Mouse (Mus musculus): ENCODE data around the gene Aldh3a2. TPM values are rescaled to one million over a fixed set of nuclear protein-coding genes. Genes with fewer than 3 reads are reported as not detected.

Aldh3a2 gene
- polyA plus RNA-seq, 1 experiment from 2014 or later: 21.4 TPM

DNA sequence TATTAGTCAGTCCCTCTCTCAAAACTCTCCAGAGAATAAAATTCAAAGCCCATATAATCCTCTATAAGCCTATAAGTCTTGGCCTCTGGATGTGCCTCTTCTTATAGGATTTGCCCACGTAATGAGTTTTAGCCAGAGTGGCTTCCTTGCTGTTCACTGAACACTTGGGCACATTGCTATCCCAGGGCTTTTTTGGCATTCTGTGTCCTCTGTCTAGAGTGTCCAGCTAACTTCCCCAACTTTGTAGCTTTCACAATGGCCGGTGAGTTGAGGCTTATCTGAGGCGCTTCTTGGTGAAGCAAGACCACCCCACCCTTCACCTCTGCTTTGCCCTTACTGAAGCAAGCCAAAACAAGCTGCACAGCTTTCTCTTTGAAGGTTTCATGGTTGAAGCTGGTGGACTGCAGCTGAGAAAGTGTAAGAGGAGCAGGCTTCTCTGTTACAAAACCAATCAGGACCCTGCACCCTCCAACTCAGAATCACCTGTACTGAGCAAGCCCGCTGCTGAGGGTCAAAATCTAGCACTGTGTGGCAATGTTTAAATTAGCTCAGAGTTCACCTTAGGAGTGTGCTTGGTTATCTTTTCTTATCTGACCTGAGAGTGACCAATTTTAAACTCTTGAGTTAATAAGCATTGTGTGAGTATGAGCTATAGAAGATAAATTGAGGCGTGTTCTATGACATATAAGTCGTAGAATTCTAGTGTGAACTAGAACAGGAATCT lies 1.5 kb upstream of the Aldh3a2 start:
- ATAC-seq: no peak
- no peak overlapping the region for H3K27ac ChIP-seq
- peaks cover 7% of the 10 kb centered on the region; the same call in 1 of the 2 replicates for H3K36me3 ChIP-seq
- H3K27me3 ChIP-seq: 0 out of 2 replicates have a peak, but pooled peaks cover 7% of the 10 kb centered on the region
- H3K4me2 ChIP-seq (replicated peaks): no peak overlapping the region
- H3K9me3 ChIP-seq: no peaks in the 10 kb centered on the region
- no peak overlapping the region for H3K4me3 ChIP-seq (replicated peaks)
- 87% methylated on average over 6 of the region's 6 CpGs for WGBS
- peaks cover 13% of the 10 kb centered on the region for H3K4me1 ChIP-seq (replicated peaks)
- no peak overlapping the region for H3K9ac ChIP-seq (replicated peaks)

DNA sequence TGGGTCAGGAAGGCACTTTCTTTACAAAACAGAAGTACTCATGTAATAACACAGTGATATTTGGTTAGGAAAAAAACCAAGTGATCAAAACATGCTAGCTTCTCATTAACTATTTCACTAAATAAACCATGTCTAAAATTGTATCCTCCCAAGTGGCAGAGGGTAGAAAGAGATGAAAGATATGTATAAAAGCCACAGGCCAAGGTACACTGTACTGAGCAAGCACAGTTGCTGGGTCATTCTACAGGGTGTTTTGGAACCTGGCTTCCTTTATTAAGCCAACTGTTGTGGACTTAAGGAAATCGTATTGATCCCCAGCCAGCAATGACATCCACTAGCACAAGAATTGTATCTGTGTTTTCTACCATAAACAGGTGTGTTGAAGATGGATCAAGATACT lies 3.4 kb downstream of the Aldh3a2 start:
- ATAC-seq: no peak
- Histone ChIP-seq H3K27ac (no peak overlapping the region), H3K9ac (replicated peaks) (no peak overlapping the region), H3K4me3 (replicated peaks) (no peak overlapping the region), H3K36me3 (peaks cover 44% of the 10 kb centered on the region), H3K27me3 (0 out of 2 replicates have a peak, but pooled peaks cover 6% of the 10 kb centered on the region), H3K4me2 (replicated peaks) (no peak overlapping the region), H3K9me3 (no peaks in the 10 kb centered on the region), H3K4me1 (replicated peaks) (peaks cover 13% of the 10 kb centered on the region)
- 90% methylated on average over 1 of the region's 1 CpGs for WGBS

DNA sequence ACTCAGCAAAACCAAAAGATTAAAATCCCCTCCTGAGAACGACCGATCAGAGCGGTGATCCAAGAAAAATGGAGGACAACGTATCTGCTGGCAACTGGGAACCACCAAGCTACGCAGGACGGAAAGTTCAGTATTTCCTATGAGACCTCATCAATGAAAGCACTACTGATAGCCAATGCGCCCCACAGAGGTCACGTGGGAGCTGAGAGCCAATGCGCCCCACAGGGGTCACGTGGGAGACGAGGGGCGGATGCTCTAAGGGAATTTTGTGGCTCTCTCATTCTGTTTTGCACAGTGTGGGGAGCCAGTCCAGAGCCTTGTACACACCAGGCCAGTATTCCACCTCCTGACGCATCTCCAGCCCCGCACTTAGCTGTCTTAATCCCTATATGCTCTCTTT lies 4.7 kb downstream of the Aldh3a2 start:
- 91% methylated on average over 14 of the region's 14 CpGs for WGBS
- no peak overlapping the region for H3K4me2 ChIP-seq (replicated peaks)
- no peaks in the 10 kb centered on the region for H3K27me3 ChIP-seq
- peaks cover 11% of the 10 kb centered on the region for H3K4me1 ChIP-seq (replicated peaks)
- H3K9me3 ChIP-seq: no peaks in the 10 kb centered on the region
- ATAC-seq: no peak
- no peak overlapping the region for H3K9ac ChIP-seq (replicated peaks)
- no peak overlapping the region for H3K4me3 ChIP-seq (replicated peaks)
- peaks cover 55% of the 10 kb centered on the region for H3K36me3 ChIP-seq
- no peak overlapping the region for H3K27ac ChIP-seq

DNA sequence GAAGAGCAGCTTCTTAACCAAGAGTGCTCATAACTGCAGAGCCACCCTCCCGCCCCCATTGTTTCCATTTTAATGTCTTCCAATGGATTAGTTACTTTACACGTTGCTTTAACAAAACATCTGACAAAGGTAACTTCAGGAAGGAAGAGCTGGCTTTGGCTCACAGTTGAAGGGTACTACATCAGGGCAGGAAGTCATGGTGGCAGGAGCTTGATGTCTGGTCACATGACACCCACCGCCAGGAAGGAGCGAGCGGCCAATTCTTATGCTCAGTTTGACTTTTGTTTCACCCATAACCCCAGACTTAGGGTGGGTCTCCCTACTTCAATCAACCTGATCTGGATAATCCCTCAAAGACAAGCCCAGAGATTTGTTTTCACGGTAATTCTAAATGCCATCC lies 8.2 kb downstream of the Aldh3a2 start:
- H3K36me3 ChIP-seq: peaks cover 79% of the 10 kb centered on the region
- no peak for ATAC-seq
- H3K27me3 ChIP-seq: no peaks in the 10 kb centered on the region
- H3K4me3 ChIP-seq (replicated peaks): no peak overlapping the region
- H3K27ac ChIP-seq: no peak overlapping the region
- H3K9ac ChIP-seq (replicated peaks): no peak overlapping the region
- no peaks in the 10 kb centered on the region for H3K9me3 ChIP-seq
- 91% methylated on average over 6 of the region's 6 CpGs for WGBS
- no peaks in the 10 kb centered on the region for H3K4me1 ChIP-seq (replicated peaks)
- no peak overlapping the region for H3K4me2 ChIP-seq (replicated peaks)

DNA sequence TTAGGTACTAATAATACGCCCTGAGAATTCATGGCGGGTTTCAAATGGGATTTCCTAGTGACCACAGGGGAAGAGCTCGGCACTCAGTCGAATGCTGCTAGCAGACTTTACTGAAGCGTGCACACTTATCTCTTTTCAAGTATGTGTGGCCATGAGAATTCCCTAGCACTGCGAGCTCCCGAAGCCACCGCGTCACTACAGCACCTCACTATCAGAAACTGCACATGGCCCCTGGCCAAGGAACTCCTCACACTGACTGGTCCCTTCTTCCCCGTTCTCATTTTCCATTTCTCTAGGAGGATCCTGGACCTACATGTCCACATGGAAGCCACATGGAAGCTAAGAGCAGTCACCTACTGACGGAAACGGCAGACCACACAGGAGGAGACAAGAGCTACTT lies 14.5 kb downstream of the Aldh3a2 start:
- H3K36me3 ChIP-seq: peaks cover 86% of the 10 kb centered on the region
- no peak overlapping the region for H3K4me2 ChIP-seq (replicated peaks)
- no peaks in the 10 kb centered on the region for H3K27me3 ChIP-seq
- no peak overlapping the region for H3K4me3 ChIP-seq (replicated peaks)
- WGBS: 94% methylated on average over 12 of the region's 12 CpGs
- H3K27ac ChIP-seq: no peak overlapping the region
- no peak for ATAC-seq
- H3K9ac ChIP-seq (replicated peaks): no peak overlapping the region
- H3K4me1 ChIP-seq (replicated peaks): no peaks in the 10 kb centered on the region
- no peaks in the 10 kb centered on the region for H3K9me3 ChIP-seq

DNA sequence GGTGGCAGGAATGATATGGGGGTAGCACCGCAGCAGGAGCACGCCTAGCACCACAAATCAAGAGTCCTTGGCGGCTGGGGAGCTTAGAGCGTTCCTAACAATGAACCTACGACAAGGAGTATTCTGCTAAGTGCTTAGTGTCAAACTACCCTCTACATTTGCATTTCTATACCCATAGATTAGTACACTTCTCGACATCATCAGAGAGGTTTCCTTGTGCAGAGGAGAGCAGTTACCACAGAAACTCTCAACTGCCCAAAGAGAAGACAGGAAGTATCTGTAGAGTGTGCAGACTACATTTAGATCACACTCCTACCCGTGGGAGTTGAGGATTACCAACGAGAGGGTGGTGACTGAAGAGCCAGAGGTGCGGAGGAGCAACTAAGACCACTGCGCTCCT lies 15.5 kb downstream of the Aldh3a2 start:
- no peak overlapping the region for H3K4me3 ChIP-seq (replicated peaks)
- no peak overlapping the region for H3K4me2 ChIP-seq (replicated peaks)
- no peaks in the 10 kb centered on the region for H3K9me3 ChIP-seq
- H3K9ac ChIP-seq (replicated peaks): no peak overlapping the region
- no peaks in the 10 kb centered on the region for H3K27me3 ChIP-seq
- no peak overlapping the region for H3K27ac ChIP-seq
- peaks cover 86% of the 10 kb centered on the region for H3K36me3 ChIP-seq
- no peak for ATAC-seq
- WGBS: 70% methylated on average over 10 of the region's 10 CpGs
- H3K4me1 ChIP-seq (replicated peaks): no peaks in the 10 kb centered on the region

DNA sequence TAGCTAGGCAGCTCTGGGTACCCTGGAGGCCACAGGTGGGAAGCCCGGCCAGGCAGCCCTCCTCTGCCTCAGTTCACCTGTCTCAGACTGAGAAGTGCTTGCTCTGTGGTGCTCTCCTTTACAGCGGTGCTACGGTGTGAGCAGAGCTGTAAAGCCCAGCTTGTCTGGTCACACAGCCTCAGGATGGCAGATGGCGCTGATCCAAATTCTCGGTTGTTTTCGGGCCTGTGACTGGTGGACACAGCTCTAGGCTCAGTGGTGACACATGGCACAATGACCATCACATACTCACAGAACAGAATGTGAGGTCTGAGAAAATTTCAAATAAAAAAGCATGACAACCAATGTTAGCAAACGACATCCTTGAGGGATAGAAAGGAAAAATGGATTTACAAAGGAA lies 22.9 kb downstream of the Aldh3a2 start:
- Histone ChIP-seq H3K36me3 (peaks cover 35% of the 10 kb centered on the region), H3K27me3 (no peaks in the 10 kb centered on the region), H3K4me2 (replicated peaks) (no peak overlapping the region), H3K9ac (replicated peaks) (no peak overlapping the region), H3K4me1 (replicated peaks) (no peaks in the 10 kb centered on the region), H3K4me3 (replicated peaks) (no peak overlapping the region), H3K27ac (no peak overlapping the region), H3K9me3 (no peaks in the 10 kb centered on the region)
- ATAC-seq: no peak
- 90% methylated on average over 7 of the region's 7 CpGs for WGBS

DNA sequence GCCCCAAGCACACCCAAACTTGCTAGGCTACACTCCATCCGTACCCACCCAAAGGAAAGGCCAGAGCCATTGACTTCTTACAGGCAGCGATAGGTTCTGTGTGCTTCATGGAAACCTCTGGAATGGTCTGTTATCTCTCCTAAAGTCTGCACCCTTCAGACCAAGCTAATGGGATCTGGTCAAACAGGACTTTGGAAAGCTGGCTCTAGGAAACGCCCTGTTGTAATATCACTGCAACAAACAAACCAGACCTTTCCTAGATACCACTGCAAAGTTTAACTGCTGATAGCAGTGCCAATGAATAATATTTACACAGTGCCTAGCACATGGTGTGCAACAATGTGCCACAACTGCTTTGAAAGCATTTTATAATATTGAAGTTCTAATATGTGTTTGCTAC lies 31.2 kb downstream of the Aldh3a2 start:
- Histone ChIP-seq H3K4me2 (replicated peaks) (no peak overlapping the region), H3K27ac (no peak overlapping the region), H3K9ac (replicated peaks) (no peak overlapping the region), H3K4me1 (replicated peaks) (no peaks in the 10 kb centered on the region), H3K36me3 (no peaks in the 10 kb centered on the region), H3K9me3 (no peaks in the 10 kb centered on the region), H3K4me3 (replicated peaks) (no peak overlapping the region), H3K27me3 (no peaks in the 10 kb centered on the region)
- 92% methylated on average over 3 of the region's 3 CpGs for WGBS
- ATAC-seq: no peak

DNA sequence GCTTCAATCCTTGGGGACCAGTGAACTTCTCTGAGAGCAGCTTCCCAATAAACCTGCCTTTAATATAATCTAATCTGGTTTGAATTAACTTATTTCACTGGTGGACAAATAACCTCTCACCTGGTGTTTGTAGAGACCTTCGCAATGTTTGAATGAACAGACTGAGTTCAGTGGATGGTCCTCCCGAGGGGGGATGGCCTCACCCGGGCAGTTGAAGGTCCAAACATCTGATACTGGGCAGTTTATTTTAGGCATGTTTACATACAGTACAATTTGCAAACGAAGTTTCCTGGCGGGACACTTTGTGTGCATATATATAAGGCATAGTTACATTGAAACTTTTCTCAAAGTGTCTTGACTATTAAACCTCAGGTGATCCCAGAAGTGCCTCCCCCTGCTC lies 33.1 kb downstream of the Aldh3a2 start:
- Histone ChIP-seq H3K4me1 (replicated peaks) (no peaks in the 10 kb centered on the region), H3K4me3 (replicated peaks) (no peak overlapping the region), H3K27me3 (no peaks in the 10 kb centered on the region), H3K4me2 (replicated peaks) (no peak overlapping the region), H3K27ac (no peak overlapping the region), H3K9ac (replicated peaks) (no peak overlapping the region), H3K36me3 (no peaks in the 10 kb centered on the region), H3K9me3 (no peaks in the 10 kb centered on the region)
- 75% methylated on average over 5 of the region's 5 CpGs for WGBS
- ATAC-seq: no peak

DNA sequence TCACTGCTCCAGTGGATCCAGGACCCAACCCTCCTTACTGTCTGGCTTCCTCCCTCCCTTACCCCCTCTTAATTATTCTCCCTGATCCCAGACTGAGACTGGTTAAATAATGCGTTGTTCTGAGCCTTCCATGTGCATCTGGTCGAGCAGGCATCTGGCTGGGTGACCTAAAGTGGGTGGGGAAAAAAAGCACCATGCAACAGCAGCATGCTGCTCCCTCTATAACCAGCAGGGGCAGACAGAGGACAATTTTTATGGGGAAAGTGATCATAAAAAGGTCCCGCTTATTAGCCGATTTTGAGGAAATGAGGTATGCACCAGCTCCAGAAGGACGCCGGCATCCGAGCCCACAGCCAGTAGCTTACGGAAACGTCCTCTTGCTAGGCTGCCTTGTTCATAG lies 35.9 kb downstream of the Aldh3a2 start:
- Histone ChIP-seq H3K27ac (no peak overlapping the region), H3K4me1 (replicated peaks) (no peaks in the 10 kb centered on the region), H3K4me2 (replicated peaks) (peak overlapping the region; percentile 32), H3K36me3 (no peaks in the 10 kb centered on the region), H3K9ac (replicated peaks) (no peak overlapping the region), H3K4me3 (replicated peaks) (no peak overlapping the region), H3K9me3 (no peaks in the 10 kb centered on the region), H3K27me3 (no peaks in the 10 kb centered on the region)
- peak; percentile 72; the same call in 1 of the 2 replicates for ATAC-seq
- WGBS: 16% methylated on average over 9 of the region's 9 CpGs

DNA sequence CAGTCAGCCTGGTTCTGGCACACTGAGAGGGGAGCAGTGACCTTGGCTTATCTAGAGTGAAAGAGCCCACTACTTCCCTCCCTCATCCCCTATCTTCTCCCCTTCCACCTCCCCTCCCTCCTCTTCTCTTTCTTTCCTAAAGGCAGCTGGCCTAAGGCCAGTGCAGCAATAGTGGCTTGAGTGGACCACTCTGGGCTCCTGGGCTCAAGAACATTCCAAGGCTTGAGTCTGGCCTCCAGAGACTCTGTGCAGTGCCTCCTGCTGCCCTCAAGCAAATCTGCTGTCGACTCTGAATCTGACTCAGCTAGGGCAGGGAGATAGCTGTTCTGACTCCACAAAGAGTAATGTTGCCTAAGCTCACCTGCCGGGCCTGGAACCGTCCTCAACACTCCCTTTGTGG lies 38.9 kb downstream of the Aldh3a2 start:
- H3K36me3 ChIP-seq: no peaks in the 10 kb centered on the region
- no peaks in the 10 kb centered on the region for H3K9me3 ChIP-seq
- ATAC-seq: no peak
- no peaks in the 10 kb centered on the region for H3K27me3 ChIP-seq
- no peak overlapping the region for H3K9ac ChIP-seq (replicated peaks)
- H3K4me1 ChIP-seq (replicated peaks): no peaks in the 10 kb centered on the region
- H3K4me2 ChIP-seq (replicated peaks): no peak overlapping the region
- no peak overlapping the region for H3K27ac ChIP-seq
- WGBS: 69% methylated on average over 3 of the region's 3 CpGs
- no peak overlapping the region for H3K4me3 ChIP-seq (replicated peaks)

DNA sequence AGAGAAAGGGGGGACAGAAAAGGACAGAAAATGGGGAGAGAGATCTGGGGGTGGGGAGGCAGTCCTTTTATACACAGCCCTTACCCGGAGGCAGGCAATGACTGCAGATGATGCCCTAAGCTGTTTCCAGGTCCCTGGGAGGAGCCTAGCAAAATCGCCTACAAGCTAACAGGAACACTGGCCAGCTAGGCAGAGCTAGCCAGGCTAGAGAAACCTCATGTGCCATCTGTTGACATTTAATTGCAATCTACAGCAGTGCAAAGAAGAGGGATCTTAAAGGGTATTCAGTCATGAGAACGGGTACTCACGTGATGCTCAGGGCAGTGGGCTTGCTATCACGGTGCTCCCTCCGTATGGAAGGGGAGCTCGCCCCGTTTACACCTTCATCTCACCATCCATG lies 39.4 kb downstream of the Aldh3a2 start:
- Histone ChIP-seq H3K4me2 (replicated peaks) (no peak overlapping the region), H3K27ac (no peak overlapping the region), H3K27me3 (no peaks in the 10 kb centered on the region), H3K9me3 (no peaks in the 10 kb centered on the region), H3K36me3 (no peaks in the 10 kb centered on the region), H3K4me3 (replicated peaks) (no peak overlapping the region), H3K4me1 (replicated peaks) (no peaks in the 10 kb centered on the region), H3K9ac (replicated peaks) (no peak overlapping the region)
- WGBS: 84% methylated on average over 8 of the region's 8 CpGs
- ATAC-seq: no peak

DNA sequence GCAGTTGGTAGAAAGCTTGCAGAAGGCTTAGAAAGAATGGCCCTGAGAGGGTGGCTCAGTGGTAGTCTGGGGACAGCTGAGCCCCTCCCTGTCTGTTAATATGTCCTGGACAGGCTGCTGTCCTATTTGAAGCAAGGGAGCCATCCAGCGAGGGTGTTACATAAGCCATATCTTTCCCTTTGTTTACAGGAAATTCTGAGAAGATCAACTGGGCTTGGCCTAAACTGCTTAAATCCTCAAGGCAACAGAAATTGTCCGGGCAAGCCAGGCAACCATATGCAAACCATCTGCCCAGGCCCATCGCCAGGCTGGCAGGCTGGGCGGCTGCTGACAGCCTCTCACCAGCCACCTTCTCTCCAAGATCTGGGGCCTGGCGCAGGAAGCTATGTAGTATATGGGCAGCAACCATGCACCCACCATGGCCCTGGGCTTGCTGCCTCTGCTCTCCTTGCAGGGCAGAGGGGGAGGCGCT lies 41.3 kb downstream of the Aldh3a2 start:
- no peak overlapping the region for H3K4me3 ChIP-seq (replicated peaks)
- no peaks in the 10 kb centered on the region for H3K4me1 ChIP-seq (replicated peaks)
- no peak overlapping the region for H3K9ac ChIP-seq (replicated peaks)
- 87% methylated on average over 6 of the region's 6 CpGs for WGBS
- no peak overlapping the region for H3K27ac ChIP-seq
- no peaks in the 10 kb centered on the region for H3K9me3 ChIP-seq
- no peaks in the 10 kb centered on the region for H3K36me3 ChIP-seq
- no peak overlapping the region for H3K4me2 ChIP-seq (replicated peaks)
- H3K27me3 ChIP-seq: no peaks in the 10 kb centered on the region
- no peak for ATAC-seq
